Mouse (Mus musculus) stomach, postnatal 0 days (tissue): ENCODE measurements around the gene Ptk6.

Experiments used
- CTCF ChIP-seq: IDR thresholded peaks from 2 replicates; pipeline ENCODE4 v1.5.1; 2016; ENCODE audit warnings: antibody characterized with exemption, low read depth, mild to moderate bottlenecking, moderate library complexity
- EP300 ChIP-seq: optimal IDR thresholded peaks from 2 replicates; pipeline ENCODE3; 2016; ENCODE audit warnings: antibody characterized with exemption

- TF ChIP-seq CTCF (no peak), EP300 (no peak)
These were observed 52.3 kb downstream of the Ptk6 start for GRCm38 (mm10) chr2:181150281-181150680.
